Mouse (Mus musculus): ENCODE measurements around the gene E2f2. TPM values are rescaled to one million over a fixed set of nuclear protein-coding genes. Genes with fewer than 3 reads are reported as not detected.
A peak's percentile ranks its signal among the peaks of the same experiment; 100 is the strongest.

E2f2 gene
- total RNA-seq (2021) (1 to 10 TPM in 1 of 2 experiments, under 1 TPM in 1; 0.65 to 5.3 TPM), polyA plus RNA-seq (2012; rRNA removed) (0.41 and 1.3 TPM in 2 replicates)
- long read RNA-seq, full-length matches to known transcripts: 1 of 2 reads
- long read RNA-seq, partial matches to known transcripts: 0 of 2 reads
- long read RNA-seq, other reads (novel, unspliced or antisense): 1 of 2 reads

GRCm38 (mm10) chr4:136172011-136172541, at the start of gene E2f2:
TSS of gene E2f2 (plus strand) at chr4:136172394.
- Histone ChIP-seq H3K36me3 (ENCODE audit: control insufficient read depth, insufficient read depth, low read length) (no peaks in the 10 kb centered on the region), H3K4me3 (peak within 1 kb of the TSS; percentile 67), H3K27me3 (ENCODE audit: control insufficient read depth, insufficient read depth, low read length) (no peaks in the 10 kb centered on the region), H3K27ac (peak within 1 kb of the TSS; percentile 65), H3K4me1 (ENCODE audit: control insufficient read depth, insufficient read depth, low read length) (no peaks in the 10 kb centered on the region; the same call in 1 of the 2 replicates), H3K9ac (ENCODE audit: low read depth, low read length) (peak within 1 kb of the TSS; percentile 65), H3K79me2 (replicated peaks; ENCODE audit: control insufficient read depth, insufficient read depth, low read length) (no peaks in the 10 kb centered on the region)
- under 1% methylated on average over 35 of the region's 35 CpGs for WGBS
- intact Hi-C loops (cut with DNase I): no loop called here
- DNase-seq: peak; percentile 77 to 78
- TF ChIP-seq POLR2A (IDR thresholded peaks at IDR 0.05; ENCODE audit: insufficient read depth, low read depth, low read length): 0 out of 2 replicates have a peak, but pooled peaks have one; percentile 25
- 0 out of 2 replicates have a peak, but pooled peaks have one; percentile 9 for TF ChIP-seq CTCF (IDR thresholded peaks at IDR 0.05)
- TF ChIP-seq EP300 (IDR thresholded peaks at IDR 0.05; ENCODE audit: insufficient read depth, low read depth, low read length): 0 out of 2 replicates have a peak, but pooled peaks have one; percentile 30

GRCm38 (mm10) chr4:136123111-136123791, 48.9 kb upstream of the E2f2 start:
- intact Hi-C loops (cut with DNase I): no loop called here
- Histone ChIP-seq H3K9ac (ENCODE audit: low read depth, low read length) (no peak overlapping the region), H3K36me3 (ENCODE audit: control insufficient read depth, insufficient read depth, low read length) (no peaks in the 10 kb centered on the region), H3K4me1 (ENCODE audit: control insufficient read depth, insufficient read depth, low read length) (peaks cover 12% of the 10 kb centered on the region), H3K79me2 (replicated peaks; ENCODE audit: control insufficient read depth, insufficient read depth, low read length) (no peaks in the 10 kb centered on the region), H3K27ac (peak overlapping the region; percentile 78), H3K27me3 (ENCODE audit: control insufficient read depth, insufficient read depth, low read length) (no peaks in the 10 kb centered on the region), H3K4me3 (no peak overlapping the region)
- DNase-seq: peak; percentile 33 to 44
- 0 out of 2 replicates have a peak, but pooled peaks have one; percentile 12 for TF ChIP-seq EP300 (IDR thresholded peaks at IDR 0.05; ENCODE audit: insufficient read depth, low read depth, low read length)
- no peak for TF ChIP-seq CTCF (IDR thresholded peaks at IDR 0.05)
- TF ChIP-seq POLR2A (IDR thresholded peaks at IDR 0.05; ENCODE audit: insufficient read depth, low read depth, low read length): peak; percentile 43; the same call in 1 of the 2 replicates
- 37% methylated on average over 8 of the region's 8 CpGs for WGBS

- no peak for DNase-seq
- H3K9ac ChIP-seq (ENCODE audit: low read depth, low read length): no peak overlapping the region
- 80% methylated on average over 3 of the region's 3 CpGs for WGBS
- no peaks in the 10 kb centered on the region for H3K36me3 ChIP-seq (ENCODE audit: control insufficient read depth, insufficient read depth, low read length)
- H3K4me3 ChIP-seq: no peak overlapping the region
- H3K27me3 ChIP-seq (ENCODE audit: control insufficient read depth, insufficient read depth, low read length): no peaks in the 10 kb centered on the region
- TF ChIP-seq EP300 (IDR thresholded peaks at IDR 0.05; ENCODE audit: insufficient read depth, low read depth, low read length) (no peak), POLR2A (IDR thresholded peaks at IDR 0.05; ENCODE audit: insufficient read depth, low read depth, low read length) (no peak), CTCF (IDR thresholded peaks at IDR 0.05) (no peak)
- peaks cover 12% of the 10 kb centered on the region for H3K4me1 ChIP-seq (ENCODE audit: control insufficient read depth, insufficient read depth, low read length)
- no peaks in the 10 kb centered on the region for H3K79me2 ChIP-seq (replicated peaks; ENCODE audit: control insufficient read depth, insufficient read depth, low read length)
- intact Hi-C loops (cut with DNase I): no loop called here
- peak overlapping the region; percentile 76 for H3K27ac ChIP-seq
These were observed 48.4 kb upstream of the E2f2 start for GRCm38 (mm10) chr4:136123792-136124161.

- Histone ChIP-seq H3K27me3 (ENCODE audit: control insufficient read depth, insufficient read depth, low read length) (no peaks in the 10 kb centered on the region), H3K27ac (no peak overlapping the region), H3K79me2 (replicated peaks; ENCODE audit: control insufficient read depth, insufficient read depth, low read length) (no peaks in the 10 kb centered on the region), H3K36me3 (ENCODE audit: control insufficient read depth, insufficient read depth, low read length) (no peaks in the 10 kb centered on the region), H3K4me1 (ENCODE audit: control insufficient read depth, insufficient read depth, low read length) (peaks cover 12% of the 10 kb centered on the region), H3K4me3 (no peak overlapping the region), H3K9ac (ENCODE audit: low read depth, low read length) (no peak overlapping the region)
- intact Hi-C loops (cut with DNase I): no loop called here
- 98% methylated on average over 4 of the region's 4 CpGs for WGBS
- DNase-seq: no peak
- TF ChIP-seq POLR2A (IDR thresholded peaks at IDR 0.05; ENCODE audit: insufficient read depth, low read depth, low read length) (no peak), EP300 (IDR thresholded peaks at IDR 0.05; ENCODE audit: insufficient read depth, low read depth, low read length) (no peak), CTCF (IDR thresholded peaks at IDR 0.05) (no peak)
These were observed 47.6 kb upstream of the E2f2 start for GRCm38 (mm10) chr4:136124581-136124980.

- no peak overlapping the region for H3K4me3 ChIP-seq
- no peak overlapping the region for H3K9ac ChIP-seq (ENCODE audit: low read depth, low read length)
- no peaks in the 10 kb centered on the region for H3K79me2 ChIP-seq (replicated peaks; ENCODE audit: control insufficient read depth, insufficient read depth, low read length)
- 65% methylated on average over 11 of the region's 11 CpGs for WGBS
- no peaks in the 10 kb centered on the region for H3K27me3 ChIP-seq (ENCODE audit: control insufficient read depth, insufficient read depth, low read length)
- intact Hi-C loops (cut with DNase I): no loop called here
- H3K36me3 ChIP-seq (ENCODE audit: control insufficient read depth, insufficient read depth, low read length): no peaks in the 10 kb centered on the region
- peaks cover 11% of the 10 kb centered on the region for H3K4me1 ChIP-seq (ENCODE audit: control insufficient read depth, insufficient read depth, low read length)
- H3K27ac ChIP-seq: no peak overlapping the region
- peak in 1 of 2 experiments; percentile 28 for DNase-seq
- no peak for TF ChIP-seq EP300 (IDR thresholded peaks at IDR 0.05; ENCODE audit: insufficient read depth, low read depth, low read length)
- no peak for TF ChIP-seq CTCF (IDR thresholded peaks at IDR 0.05)
- no peak for TF ChIP-seq POLR2A (IDR thresholded peaks at IDR 0.05; ENCODE audit: insufficient read depth, low read depth, low read length)
These were observed 46.7 kb upstream of the E2f2 start for GRCm38 (mm10) chr4:136125458-136125857.

GRCm38 (mm10) chr4:136126019-136126418, 46.2 kb upstream of the E2f2 start:
- Histone ChIP-seq H3K79me2 (replicated peaks; ENCODE audit: control insufficient read depth, insufficient read depth, low read length) (no peaks in the 10 kb centered on the region), H3K4me1 (ENCODE audit: control insufficient read depth, insufficient read depth, low read length) (peaks cover 11% of the 10 kb centered on the region), H3K27me3 (ENCODE audit: control insufficient read depth, insufficient read depth, low read length) (no peaks in the 10 kb centered on the region), H3K9ac (ENCODE audit: low read depth, low read length) (no peak overlapping the region), H3K36me3 (ENCODE audit: control insufficient read depth, insufficient read depth, low read length) (no peaks in the 10 kb centered on the region), H3K4me3 (no peak overlapping the region), H3K27ac (no peak overlapping the region)
- intact Hi-C loops (cut with DNase I): no loop called here
- DNase-seq: no peak
- TF ChIP-seq POLR2A (IDR thresholded peaks at IDR 0.05; ENCODE audit: insufficient read depth, low read depth, low read length) (no peak), EP300 (IDR thresholded peaks at IDR 0.05; ENCODE audit: insufficient read depth, low read depth, low read length) (no peak), CTCF (IDR thresholded peaks at IDR 0.05) (no peak)
- WGBS: 55% methylated on average over 5 of the region's 5 CpGs
